ENCODE assay signal across 21 mouse cellular contexts in the genomic region with DNA sequence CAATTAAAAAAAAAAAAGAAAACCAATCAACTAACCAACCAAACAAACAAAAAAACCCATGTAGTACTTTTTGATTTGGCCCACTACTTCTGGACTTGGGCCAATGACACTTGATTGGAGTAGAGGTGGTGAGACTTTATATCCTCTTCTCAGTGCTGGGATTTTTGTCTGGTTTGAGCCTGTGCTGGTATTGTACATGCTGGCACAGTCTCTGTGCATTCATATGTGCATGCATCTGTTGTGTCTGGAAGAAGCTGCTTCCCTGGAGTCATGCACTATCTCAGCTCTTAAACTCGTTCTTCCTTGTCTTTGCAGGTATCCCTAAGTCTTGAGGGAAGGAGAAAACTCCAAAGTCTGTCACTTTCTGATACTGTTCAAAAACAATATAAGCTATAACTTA.
DNase-seq lines count a peak whose midpoint lies in the region; ATAC-seq and TF ChIP-seq lines count a peak whose summit lies in the region.
"Had no signal": no experiment of that assay in that cellular context is flagged by ENCODE, and none has a peak within 500 bp of the region (broad histone marks: within the 10 kb centered on the region; RNA-seq: fewer than 3 reads in every experiment).

No protein-coding gene starts in this region.

- TF ChIP-seq CTCF in brain, embryonic 14.5 days (IDR thresholded peaks at IDR 0.05; ENCODE audit: borderline replicate concordance, extremely low read depth, insufficient read depth, insufficient read length), result no peak

- peaks cover 4% of the 10 kb centered on the region for H3K4me1 ChIP-seq in forebrain, embryonic 15.5 days
- H3K4me1 ChIP-seq in forebrain, embryonic 10.5 days, result no peaks in the 10 kb centered on the region
- H3K4me1 ChIP-seq: hindbrain, embryonic 12.5 days; hindbrain, embryonic 15.5 days had no signal

- H3K27ac ChIP-seq in forebrain, embryonic 15.5 days (replicated peaks), result no peak overlapping the region
- H3K27ac ChIP-seq in forebrain, embryonic 10.5 days, result no peak overlapping the region
- H3K27ac ChIP-seq: heart, adult 2 months; hindbrain, embryonic 12.5 days; hindbrain, embryonic 15.5 days had no signal

- ATAC-seq in forebrain, embryonic 15.5 days (replicated peaks), result peak; percentile 76; the same call in 1 of the 2 replicates
- ATAC-seq: activated CD4-positive, CD25-positive, alpha-beta regulatory T cell, adult 4 months; CD4-positive, CD25-positive, alpha-beta regulatory T cell, adult 4 months; intestine, postnatal 0 days had no signal

- no peak overlapping the region for H3K9ac ChIP-seq in forebrain, embryonic 15.5 days (replicated peaks)
- H3K9ac ChIP-seq: hindbrain, embryonic 12.5 days; hindbrain, embryonic 15.5 days had no signal

- no peak overlapping the region for H3K4me2 ChIP-seq in forebrain, embryonic 15.5 days (replicated peaks)
- H3K4me2 ChIP-seq: heart, embryonic 11.5 days; hindbrain, embryonic 12.5 days; hindbrain, embryonic 15.5 days had no signal

- H3K4me3 ChIP-seq in forebrain, embryonic 15.5 days, result no peak overlapping the region
- no peak overlapping the region for H3K4me3 ChIP-seq in forebrain, embryonic 10.5 days
- H3K4me3 ChIP-seq: heart, adult 2 months; hindbrain, embryonic 12.5 days; hindbrain, embryonic 15.5 days had no signal

- no peaks in the 10 kb centered on the region for H3K36me3 ChIP-seq in forebrain, embryonic 15.5 days
- no peaks in the 10 kb centered on the region for H3K36me3 ChIP-seq in forebrain, embryonic 10.5 days (replicated peaks)
- H3K36me3 ChIP-seq: hindbrain, embryonic 12.5 days; hindbrain, embryonic 15.5 days had no signal

- no peaks in the 10 kb centered on the region for H3K9me3 ChIP-seq in forebrain, embryonic 15.5 days
- H3K9me3 ChIP-seq in forebrain, embryonic 10.5 days, result no peaks in the 10 kb centered on the region
- H3K9me3 ChIP-seq: hindbrain, embryonic 12.5 days; hindbrain, embryonic 15.5 days had no signal

- TF ChIP-seq POLR2A in brain, embryonic 14.5 days (IDR thresholded peaks at IDR 0.05; ENCODE audit: borderline replicate concordance, extremely low read depth, insufficient read depth, insufficient read length, poor library complexity, severe bottlenecking), result no peak

- no peaks in the 10 kb centered on the region for H3K27me3 ChIP-seq in forebrain, embryonic 15.5 days
- no peaks in the 10 kb centered on the region for H3K27me3 ChIP-seq in forebrain, embryonic 10.5 days (ENCODE audit: poor library complexity, severe bottlenecking)
- H3K27me3 ChIP-seq: hindbrain, embryonic 12.5 days; hindbrain, embryonic 15.5 days had no signal

- DNase-seq in forebrain, embryonic 10.5 days (ENCODE audit: extremely low spot score, low spot score), result no peak
- peak; percentile 10 for DNase-seq in brain, adult 2 months (ENCODE audit: low read depth, low spot score)
- DNase-seq in brain, embryonic 14.5 days (ENCODE audit: low read depth), result peak; percentile 64
- DNase-seq in layer of hippocampus, adult 9-10 months (ENCODE audit: low spot score), result peak; percentile 9
- no peak for DNase-seq in heart, adult 9 months (ENCODE audit: low spot score in 2 of 2)
- DNase-seq in thymus, postnatal 0 days (ENCODE audit: low spot score), result no peak
- DNase-seq in gastrocnemius, adult 8-10 months (ENCODE audit: low spot score in 2 of 2), result no peak
- DNase-seq: adrenal gland, postnatal 14 days; cerebellum, adult 18-20 months; cerebellum, adult 9-10 months; cerebellum, postnatal 14 days; gastrocnemius, postnatal 10 days; gastrocnemius, postnatal 36 days; heart, adult 2 months had no signal

- WGBS in forebrain, embryonic 15.5 days, result 59% methylated on average over 1 of the region's 1 CpGs
- 89% methylated on average over 1 of the region's 1 CpGs for WGBS in forebrain, embryonic 10.5 days

Comparison
In these comparisons a context has a peak if more than half of its experiments do, and no peak if none do; other contexts are left out.
1. DNase-seq: peak in brain, adult 2 months (single experiment), brain, embryonic 14.5 days (single experiment) and layer of hippocampus, adult 9-10 months (single experiment); none in forebrain, embryonic 10.5 days (single experiment), heart, adult 9 months (0 of 2), thymus, postnatal 0 days (single experiment) and gastrocnemius, adult 8-10 months (0 of 2).